Mouse (Mus musculus) intestine, embryonic 14.5 days (tissue): Measurements from ENCODE around the gene Tmem40. TPM values are rescaled to one million over a fixed set of nuclear protein-coding genes. Genes with fewer than 3 reads are reported as not detected.

Source experiments
- ATAC-seq: fragments of 200-750 bp; cut with Nextera tagmentation; replicated peaks from 2 replicates; pipeline ENCODE4 v1.8.0; 2017; ENCODE audit warnings: low read depth, moderate number of reproducible peaks, moderate TSS enrichment, moderate library complexity; ENCODE audit not compliant: low FRiP score, low TSS enrichment
- DNase-seq: peaks from one replicate; pipeline ENCODE4 v3.0.0-alpha.2; 2018; ENCODE audit warnings: low spot score
- H3K27ac ChIP-seq: fragments of 300-500 bp; sonication (generic); 2 replicates; pipeline ENCODE4 v1.5.1; 2014; ENCODE audit warnings: low read depth, mild to moderate bottlenecking, control low read depth
- H3K27me3 ChIP-seq: fragments of 300-500 bp; sonication (generic); replicated peaks from 2 replicates; pipeline ENCODE4 v1.6.1; 2014; ENCODE audit warnings: low read length, control low read depth; ENCODE audit not compliant: control insufficient read depth, insufficient read depth
- H3K36me3 ChIP-seq: fragments of 300-500 bp; sonication (generic); 2 replicates; pipeline ENCODE4 v1.6.1; 2014; ENCODE audit warnings: low read length, control low read depth; ENCODE audit not compliant: control insufficient read depth, insufficient read depth
- H3K4me1 ChIP-seq: fragments of 300-500 bp; sonication (generic); replicated peaks from 2 replicates; pipeline ENCODE4 v1.6.1; 2014; ENCODE audit warnings: low read length, control low read depth, mixed read lengths; ENCODE audit not compliant: control insufficient read depth, insufficient read depth
- H3K4me2 ChIP-seq: fragments of 300-500 bp; sonication (generic); 2 replicates; pipeline ENCODE4 v1.6.1; 2014; ENCODE audit warnings: low read length
- H3K4me3 ChIP-seq: fragments of 300-500 bp; sonication (generic); 2 replicates; pipeline ENCODE4 v1.5.1; 2014; ENCODE audit warnings: low read depth, low read length, control low read depth, mixed read lengths
- H3K9ac ChIP-seq: fragments of 300-500 bp; sonication (generic); 2 replicates; pipeline ENCODE4 v1.6.1; 2014; ENCODE audit warnings: mild to moderate bottlenecking, low read length
- H3K9me3 ChIP-seq: fragments of 300-500 bp; sonication (generic); 2 replicates; pipeline ENCODE4 v1.6.1; 2016; ENCODE audit warnings: low read length, control low read depth; ENCODE audit not compliant: control insufficient read depth
- WGBS: fragments of 180-500 bp; shearing (Covaris S2); extraction: QIAGEN DNeasy Blood & Tissue Kit; methylation state at CpG from one replicate; pipeline ENCODE4 v1.1.7; 2014; 5-methylcytosine and 5-hydroxymethylcytosine counted together
- polyA plus RNA-seq: library from polyadenylated mRNA; unstranded; fragments of >200 nt; fragmentation: Nextera tagmentation; extraction: Ambion mirVana; gene quantifications from 2 replicates; pipeline ENCODE4 v1.2.1, GENCODE M21; 2014

The Tmem40 gene
- polyA plus RNA-seq, 1 experiment from 2014 or later, result 0.51 TPM

GRCm38 (mm10) chr6:115701302-115701701, 60.9 kb downstream of the Tmem40 start:
- Histone ChIP-seq H3K9me3 (no peaks in the 10 kb centered on the region), H3K27me3 (no peaks in the 10 kb centered on the region), H3K9ac (no peak overlapping the region), H3K4me2 (no peak overlapping the region), H3K36me3 (no peaks in the 10 kb centered on the region), H3K4me3 (no peak overlapping the region), H3K4me1 (no peaks in the 10 kb centered on the region), H3K27ac (no peak overlapping the region)
- DNase-seq, result no peak
- 55% methylated on average over 11 of the region's 11 CpGs for WGBS
- ATAC-seq, result no peak

GRCm38 (mm10) chr6:115700778-115701177, 61.4 kb downstream of the Tmem40 start:
- H3K27ac ChIP-seq, result no peak overlapping the region
- 76% methylated on average over 1 of the region's 1 CpGs for WGBS
- no peak overlapping the region for H3K4me3 ChIP-seq
- no peaks in the 10 kb centered on the region for H3K9me3 ChIP-seq
- H3K4me2 ChIP-seq, result no peak overlapping the region
- no peaks in the 10 kb centered on the region for H3K36me3 ChIP-seq
- no peak for ATAC-seq
- H3K27me3 ChIP-seq, result no peaks in the 10 kb centered on the region
- DNase-seq, result no peak
- no peak overlapping the region for H3K9ac ChIP-seq
- H3K4me1 ChIP-seq, result no peaks in the 10 kb centered on the region

GRCm38 (mm10) chr6:115698699-115699098, 63.5 kb downstream of the Tmem40 start:
- DNase-seq (no peak), ATAC-seq (no peak)
- Histone ChIP-seq H3K9ac (no peak overlapping the region), H3K4me3 (no peak overlapping the region), H3K27me3 (no peaks in the 10 kb centered on the region), H3K36me3 (no peaks in the 10 kb centered on the region), H3K9me3 (no peaks in the 10 kb centered on the region), H3K4me1 (no peaks in the 10 kb centered on the region), H3K27ac (no peak overlapping the region), H3K4me2 (no peak overlapping the region)
- 88% methylated on average over 4 of the region's 4 CpGs for WGBS

GRCm38 (mm10) chr6:115697739-115698558, 64.3 kb downstream of the Tmem40 start:
- ATAC-seq, result no peak
- no peak overlapping the region for H3K9ac ChIP-seq
- no peak overlapping the region for H3K4me2 ChIP-seq
- WGBS, result 75% methylated on average over 17 of the region's 17 CpGs
- no peak for DNase-seq
- no peaks in the 10 kb centered on the region for H3K9me3 ChIP-seq
- H3K27me3 ChIP-seq, result no peaks in the 10 kb centered on the region
- no peak overlapping the region for H3K27ac ChIP-seq
- H3K4me1 ChIP-seq, result no peaks in the 10 kb centered on the region
- H3K36me3 ChIP-seq, result no peaks in the 10 kb centered on the region
- no peak overlapping the region for H3K4me3 ChIP-seq

GRCm38 (mm10) chr6:115696707-115697215, 65.4 kb downstream of the Tmem40 start:
- WGBS, result 83% methylated on average over 7 of the region's 7 CpGs
- Histone ChIP-seq H3K4me2 (no peak overlapping the region), H3K36me3 (no peaks in the 10 kb centered on the region), H3K27ac (no peak overlapping the region), H3K9me3 (0 out of 2 replicates have a peak, but pooled peaks cover 3% of the 10 kb centered on the region), H3K9ac (no peak overlapping the region), H3K4me1 (no peaks in the 10 kb centered on the region), H3K27me3 (no peaks in the 10 kb centered on the region), H3K4me3 (no peak overlapping the region)
- DNase-seq (no peak), ATAC-seq (no peak)

- Histone ChIP-seq H3K9me3 (0 out of 2 replicates have a peak, but pooled peaks cover 3% of the 10 kb centered on the region), H3K36me3 (no peaks in the 10 kb centered on the region), H3K27ac (no peak overlapping the region), H3K9ac (no peak overlapping the region), H3K4me1 (no peaks in the 10 kb centered on the region), H3K4me2 (no peak overlapping the region), H3K4me3 (no peak overlapping the region), H3K27me3 (no peaks in the 10 kb centered on the region)
- DNase-seq (no peak), ATAC-seq (0 out of 2 replicates have a peak, but pooled peaks have one; percentile 48)
- 52% methylated on average over 7 of the region's 7 CpGs for WGBS
Observed at GRCm38 (mm10) chr6:115695124-115695523, 67.1 kb downstream of the Tmem40 start.

- no peaks in the 10 kb centered on the region for H3K4me1 ChIP-seq
- H3K27me3 ChIP-seq, result no peaks in the 10 kb centered on the region
- H3K4me2 ChIP-seq, result no peak overlapping the region
- H3K4me3 ChIP-seq, result no peak overlapping the region
- DNase-seq (no peak), ATAC-seq (no peak)
- 46% methylated on average over 9 of the region's 9 CpGs for WGBS
- H3K9ac ChIP-seq, result no peak overlapping the region
- H3K36me3 ChIP-seq, result no peaks in the 10 kb centered on the region
- 0 out of 2 replicates have a peak, but pooled peaks cover 3% of the 10 kb centered on the region for H3K9me3 ChIP-seq
- H3K27ac ChIP-seq, result no peak overlapping the region
Observed at GRCm38 (mm10) chr6:115694441-115694842, 67.8 kb downstream of the Tmem40 start.

GRCm38 (mm10) chr6:115692963-115693730, 69.1 kb downstream of the Tmem40 start:
- DNase-seq (no peak), ATAC-seq (no peak)
- WGBS, result 68% methylated on average over 5 of the region's 5 CpGs
- no peak overlapping the region for H3K27ac ChIP-seq
- H3K36me3 ChIP-seq, result no peaks in the 10 kb centered on the region
- no peak overlapping the region for H3K4me3 ChIP-seq
- no peak overlapping the region for H3K4me2 ChIP-seq
- no peaks in the 10 kb centered on the region for H3K4me1 ChIP-seq
- H3K9ac ChIP-seq, result no peak overlapping the region
- no peaks in the 10 kb centered on the region for H3K27me3 ChIP-seq
- H3K9me3 ChIP-seq, result 0 out of 2 replicates have a peak, but pooled peaks cover 3% of the 10 kb centered on the region
